Mouse (Mus musculus) spleen, adult 2 months (tissue): ENCODE results near the gene Bmp10.

Experiments used
- CTCF ChIP-seq: fragments of 200-500 bp; IDR thresholded peaks from 2 replicates; pipeline ENCODE4 v1.5.1; 2011; ENCODE audit warnings: mild to moderate bottlenecking, inconsistent platforms; ENCODE audit not compliant: insufficient read depth, insufficient read length, insufficient replicate concordance; ENCODE audit errors: extremely low read depth
- POLR2A ChIP-seq: fragments of 200-500 bp; IDR thresholded peaks from 2 replicates; pipeline ENCODE4 v1.6.1; 2011; ENCODE audit warnings: low read depth, low read length, inconsistent platforms

DNA sequence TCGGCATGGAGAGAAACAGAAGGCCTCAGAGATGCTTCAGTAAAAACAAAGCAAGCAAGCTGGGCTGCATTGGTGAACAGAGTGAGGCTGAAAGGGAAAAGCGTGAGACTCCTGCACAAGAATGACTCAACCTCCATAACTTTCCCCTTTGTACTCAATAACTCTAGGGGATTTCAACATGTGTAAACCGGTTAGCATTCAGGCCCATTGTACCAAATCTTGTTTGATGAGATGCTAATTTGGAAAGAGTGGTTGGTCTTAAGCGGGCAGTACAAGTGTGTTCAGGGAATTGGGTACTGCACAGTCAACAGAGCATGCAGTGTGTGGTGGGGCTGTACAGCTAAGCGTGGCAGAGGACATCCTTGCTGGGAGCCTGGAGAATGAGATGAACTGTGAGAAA lies 46.4 kb downstream of the Bmp10 start:
- TF ChIP-seq POLR2A (no peak), CTCF (no peak)
